Mouse (Mus musculus) CH12.LX (cell line): Measurements from ENCODE around the gene BC005624. TPM values are rescaled to one million over a fixed set of nuclear protein-coding genes. Genes with fewer than 3 reads are reported as not detected.
"Not testable (repeated sequence)": the region's sequence is repeated elsewhere in the genome, so short reads cannot be mapped to it uniquely, and the experiment has no call there.

ENCODE experiments used
- DNase-seq: peaks from one replicate; pipeline ENCODE4 v3.0.0-alpha.2; 2013; ENCODE audit errors: extremely low read depth
- H3K27ac ChIP-seq: 2 replicates; pipeline ENCODE4 v1.5.1; 2012; ENCODE audit warnings: low read depth, mild to moderate bottlenecking, control low read depth, moderate library complexity; ENCODE audit not compliant: insufficient read depth
- H3K27me3 ChIP-seq: replicated peaks from 2 replicates; pipeline ENCODE3; 2012; ENCODE audit warnings: inconsistent platforms
- H3K36me3 ChIP-seq, 2 experiments: replicated peaks in 1 of 2; 2 replicates each; pipeline versions ENCODE3 to v1.6.1; 2012; ENCODE audit warnings: inconsistent platforms in 1 of 2, low read length in 1 of 2, mild to moderate bottlenecking in 1 of 2, mixed read lengths in 1 of 2, moderate library complexity in 1 of 2; ENCODE audit not compliant: control insufficient read depth in 1 of 2, insufficient read depth in 1 of 2
- H3K4me1 ChIP-seq, 2 experiments: 2 replicates each; pipeline ENCODE4 v1.6.1; 2012; ENCODE audit warnings: inconsistent platforms in 1 of 2, moderate library complexity in 1 of 2; ENCODE audit not compliant: insufficient read depth in 2 of 2, control insufficient read depth in 1 of 2
- H3K4me2 ChIP-seq: 2 replicates; pipeline ENCODE4 v1.6.1; 2012; ENCODE audit warnings: low read depth, mild to moderate bottlenecking, control low read depth; ENCODE audit not compliant: poor library complexity, insufficient read depth, severe bottlenecking
- H3K4me3 ChIP-seq, 3 experiments: fragments of 150-350 bp in 1 of 3; sonication (generic) in 1 of 3; replicated peaks in 1 of 3; 2 replicates each; pipeline versions ENCODE3 to v1.5.1; 2011 to 2012; ENCODE audit warnings: low read depth in 2 of 3, low read length in 2 of 3, mild to moderate bottlenecking in 2 of 3, moderate library complexity in 2 of 3, control low read depth in 1 of 3, improper control_type of control experiment in 1 of 3, inconsistent platforms in 1 of 3, mixed read lengths in 1 of 3; ENCODE audit not compliant: poor library complexity in 1 of 3
- H3K79me2 ChIP-seq: replicated peaks from 2 replicates; pipeline ENCODE4 v1.6.1; 2012; ENCODE audit warnings: mild to moderate bottlenecking, moderate library complexity; ENCODE audit not compliant: control insufficient read depth, poor library complexity, insufficient read depth, severe bottlenecking; ENCODE audit errors: extremely low read depth
- H3K9ac ChIP-seq: 2 replicates; pipeline ENCODE4 v1.6.1; 2012; ENCODE audit warnings: low read depth, mild to moderate bottlenecking, control low read depth, moderate library complexity; ENCODE audit not compliant: insufficient read depth
- H3K9me3 ChIP-seq: replicated peaks from 2 replicates; pipeline ENCODE3; 2012; ENCODE audit warnings: low read length, inconsistent platforms, mixed read lengths
- E2F4 ChIP-seq: IDR thresholded peaks from 2 replicates; pipeline ENCODE4 v1.6.1; 2011; ENCODE audit warnings: low read depth, low read length, improper control_type of control experiment; ENCODE audit not compliant: insufficient replicate concordance
- IRF4 ChIP-seq: IDR thresholded peaks from 2 replicates; pipeline ENCODE4 v1.6.1; 2014; ENCODE audit warnings: low read depth, mild to moderate bottlenecking, inconsistent platforms, low read length, improper control_type of control experiment
- JUND ChIP-seq: conservative IDR thresholded peaks from 2 replicates; pipeline ENCODE4 v1.6.1; 2011; ENCODE audit warnings: low read depth, low read length, improper control_type of control experiment
- MAFK ChIP-seq: IDR thresholded peaks from 2 replicates; pipeline ENCODE4 v1.6.1; 2011; ENCODE audit warnings: low read length, improper control_type of control experiment; ENCODE audit not compliant: insufficient replicate concordance
- RCOR1 ChIP-seq: conservative IDR thresholded peaks from 2 replicates; pipeline ENCODE4 v1.6.1; 2012; ENCODE audit warnings: low read depth, mild to moderate bottlenecking, inconsistent platforms, low read length, improper control_type of control experiment
- TBP ChIP-seq: conservative IDR thresholded peaks from 2 replicates; pipeline ENCODE4 v1.6.1; 2011; ENCODE audit warnings: low read depth, low read length, improper control_type of control experiment
- ZC3H11A ChIP-seq: IDR thresholded peaks from 2 replicates; pipeline ENCODE4 v1.6.1; 2012; ENCODE audit warnings: low read depth, mild to moderate bottlenecking, inconsistent platforms, low read length, improper control_type of control experiment
- ZNF384 ChIP-seq: IDR thresholded peaks from 2 replicates; pipeline ENCODE4 v1.6.1; 2012; ENCODE audit warnings: low read depth, low read length, improper control_type of control experiment, inconsistent platforms
- dilution Hi-C: fragments of 300-500 bp; cut with MboI; formaldehyde crosslinking; loops from 2 replicates; pipeline ENCODE4 v1.14.3; 2020; ENCODE audit warnings: low sequenced_read_pairs; ENCODE audit not compliant: extremely low pct_unique_long_range_greater_than_20kb, extremely low pct_ligation_motif_present
- in situ Hi-C: fragments of 300-500 bp; cut with MboI; formaldehyde crosslinking; loops from 3 replicates; pipeline ENCODE4 v1.14.3; 2019; ENCODE audit warnings: low sequenced_read_pairs, low pct_ligation_motif_present, low pct_unique_long_range_greater_than_20kb, mixed read lengths
- polyA plus RNA-seq: library from polyadenylated mRNA; unstranded; fragments of >175 nt; gene quantifications from 2 replicates; pipeline ENCODE4 v1.2.1, GENCODE M21; 2012; ENCODE audit warnings: low read depth; ENCODE audit not compliant: insufficient read length
- total RNA-seq, 2 experiments: library from RNA; depleted of rRNA; stranded (reverse); fragments of 300-350 nt in 1 of 2; fragments of >200 nt in 1 of 2; gene quantifications; 2 replicates each; pipeline ENCODE4 v1.2.3; 2012 to 2014

Gene BC005624
- total and polyA plus RNA-seq, 3 experiments, result 40.5 to 68.1 (median 43.2) TPM

DNA sequence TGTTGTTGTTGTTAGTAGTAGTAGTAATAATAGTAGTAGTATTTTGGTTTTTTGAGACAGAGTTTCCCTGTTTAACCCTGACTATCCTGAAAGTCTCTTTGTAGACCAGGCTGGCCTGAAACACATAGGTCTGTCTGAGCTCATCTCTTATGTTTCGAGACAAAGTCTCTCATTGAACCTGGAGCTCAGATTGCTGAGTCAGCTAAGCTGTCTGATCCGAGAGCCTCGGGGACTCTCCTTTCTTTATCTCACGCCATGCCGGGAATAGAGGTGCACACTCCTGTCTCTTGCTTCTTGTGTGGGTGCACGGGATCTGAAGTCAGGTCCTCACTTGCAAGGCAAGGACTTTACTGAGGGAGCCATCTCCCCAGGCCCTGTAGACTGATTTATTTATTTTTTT, 49.0 kb downstream of the BC005624 start:
- TF ChIP-seq ZC3H11A (no peak), MAFK (peak; percentile 79; the same call in 1 of the 2 replicates), JUND (no peak)
- Histone ChIP-seq H3K4me3 (no peak overlapping the region), H3K36me3 (peaks cover 0 to 3% of the 10 kb centered on the region in 2 experiments), H3K27me3 (no peaks in the 10 kb centered on the region), H3K9ac (no peak overlapping the region), H3K27ac (no peak overlapping the region), H3K4me1 (peaks cover 13 to 27% of the 10 kb centered on the region in 2 experiments), H3K9me3 (peaks cover 2% of the 10 kb centered on the region), H3K79me2 (no peaks in the 10 kb centered on the region), H3K4me2 (no peak overlapping the region)
- DNase-seq, result no peak
- dilution Hi-C loops, result no loop called here
- in situ Hi-C loops, result loop anchor here (5.0 to 10.0 kb wide), 3 partner anchors 41 to 498 kb away; no protein-coding TSS in a partner anchor

- TF ChIP-seq ZNF384, result no peak
- no peak for TF ChIP-seq RCOR1
- no peak for TF ChIP-seq JUND
- no peak for TF ChIP-seq E2F4
- TF ChIP-seq IRF4, result no peak
Measured at GRCm38 (mm10) chr2:30931922-30932321, 50.1 kb downstream of the BC005624 start.

DNA sequence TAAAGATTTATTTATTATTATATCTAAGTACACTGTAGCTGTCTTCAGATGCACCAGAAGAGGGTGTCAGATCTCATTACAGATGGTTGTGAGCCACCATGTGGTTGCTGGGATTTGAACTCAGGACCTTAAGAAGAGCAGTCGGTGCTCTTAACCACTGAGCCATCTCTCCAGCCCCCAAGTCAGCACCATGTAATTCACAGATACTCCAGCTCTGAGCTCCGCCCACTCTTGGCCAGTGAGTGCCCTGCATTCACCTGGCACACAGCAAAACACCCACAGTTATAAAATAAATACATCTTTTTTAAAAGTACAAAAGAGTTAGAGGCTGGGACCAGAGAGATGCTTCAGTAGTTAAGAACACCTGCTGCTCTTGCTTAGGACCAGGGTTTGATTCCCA, 51.2 kb downstream of the BC005624 start:
- dilution Hi-C loops, result not testable (repeated sequence)

More at GRCm38 (mm10) chr2:30931922-30932321, 50.1 kb downstream of the BC005624 start:
- peaks cover 21 to 34% of the 10 kb centered on the region in 2 experiments for H3K4me1 ChIP-seq
- H3K9me3 ChIP-seq, result peaks cover 2% of the 10 kb centered on the region
- DNase-seq, result peak; percentile 52
- no peak overlapping the region for H3K4me3 ChIP-seq
- H3K27ac ChIP-seq, result 0 out of 2 replicates have a peak overlapping the region, but pooled peaks have one; percentile 11
- H3K79me2 ChIP-seq, result no peaks in the 10 kb centered on the region
- peaks cover 0 to 3% of the 10 kb centered on the region in 2 experiments for H3K36me3 ChIP-seq
- no peak overlapping the region for H3K4me2 ChIP-seq
- dilution Hi-C loops (no loop called here), in situ Hi-C loops (loop anchor here (5.0 to 10.0 kb wide), 3 partner anchors 40 to 497 kb away; no protein-coding TSS in a partner anchor)
- no peaks in the 10 kb centered on the region for H3K27me3 ChIP-seq
- H3K9ac ChIP-seq, result no peak overlapping the region

More for the DNA sequence above, 51.2 kb downstream of the BC005624 start:
- not testable (repeated sequence) for H3K79me2 ChIP-seq, H3K9me3 ChIP-seq, H3K4me3 ChIP-seq, H3K4me2 ChIP-seq, H3K27me3 ChIP-seq, H3K9ac ChIP-seq, H3K36me3 ChIP-seq, DNase-seq, H3K27ac ChIP-seq
- peak; percentile 58; the same call in 1 of the 2 replicates for TF ChIP-seq TBP
- H3K4me1 ChIP-seq, result peaks cover 26 to 41% of the 10 kb centered on the region in 2 experiments
- in situ Hi-C loops, result loop anchor here (5.0 to 10.0 kb wide), 3 partner anchors 39 to 496 kb away; no protein-coding TSS in a partner anchor
